Mouse (Mus musculus): ENCODE measurements around the gene Car7. TPM values are rescaled to one million over a fixed set of nuclear protein-coding genes. Genes with fewer than 3 reads are reported as not detected.

Gene Car7
- total RNA-seq (2015) (0.27 TPM in 1 of 2 replicates, not detected in the other), total RNA-seq (2017) (0.44 and 1.2 TPM in 2 replicates)

GRCm38 (mm10) chr8:104533971-104534778 lies at the start of gene Car7, which contains the start of gene Nae1:
Car7 (plus strand) TSS chr8:104534689.
Nae1 (minus strand) TSS chr8:104534637.
- peak; percentile 88 for ATAC-seq (ENCODE audit: poor library complexity, severe bottlenecking)

GRCm38 (mm10) chr8:104509061-104510006 lies 25.2 kb upstream of the Car7 start, which contains the start of gene Terb1:
Terb1 (minus strand) TSS chr8:104509910.
- ATAC-seq (ENCODE audit: poor library complexity, severe bottlenecking): peak; percentile 69

- ATAC-seq (ENCODE audit: poor library complexity, severe bottlenecking): no peak
These were observed 24.4 kb upstream of the Car7 start for GRCm38 (mm10) chr8:104510134-104510533.

GRCm38 (mm10) chr8:104517872-104518271 lies 16.6 kb upstream of the Car7 start:
- ATAC-seq (ENCODE audit: poor library complexity, severe bottlenecking): no peak

GRCm38 (mm10) chr8:104529671-104530070 lies 4.8 kb upstream of the Car7 start:
- no peak for ATAC-seq (ENCODE audit: poor library complexity, severe bottlenecking)

GRCm38 (mm10) chr8:104533551-104533950 lies 938 bp upstream of the Car7 start:
- no peak for ATAC-seq (ENCODE audit: poor library complexity, severe bottlenecking)

GRCm38 (mm10) chr8:104534779-104535141 lies 271 bp downstream of the Car7 start:
- peak; percentile 64 for ATAC-seq (ENCODE audit: poor library complexity, severe bottlenecking)

GRCm38 (mm10) chr8:104535378-104535777 lies 889 bp downstream of the Car7 start:
- ATAC-seq (ENCODE audit: poor library complexity, severe bottlenecking): peak; percentile 30; the same call in 1 of the 2 replicates

GRCm38 (mm10) chr8:104536028-104536427 lies 1.5 kb downstream of the Car7 start:
- ATAC-seq (ENCODE audit: poor library complexity, severe bottlenecking): no peak

GRCm38 (mm10) chr8:104538896-104539295 lies 4.4 kb downstream of the Car7 start:
- no peak for ATAC-seq (ENCODE audit: poor library complexity, severe bottlenecking)

GRCm38 (mm10) chr8:104539566-104539965 lies 5.1 kb downstream of the Car7 start:
- ATAC-seq (ENCODE audit: poor library complexity, severe bottlenecking): no peak

GRCm38 (mm10) chr8:104540238-104540637 lies 5.7 kb downstream of the Car7 start:
- ATAC-seq (ENCODE audit: poor library complexity, severe bottlenecking): no peak

- 0 out of 2 replicates have a peak, but pooled peaks have one; percentile 19 for ATAC-seq (ENCODE audit: poor library complexity, severe bottlenecking)
These were observed 6.4 kb downstream of the Car7 start for GRCm38 (mm10) chr8:104540710-104541514.

GRCm38 (mm10) chr8:104541515-104541880 lies 7.0 kb downstream of the Car7 start:
- no peak for ATAC-seq (ENCODE audit: poor library complexity, severe bottlenecking)

GRCm38 (mm10) chr8:104542160-104542559 lies 7.7 kb downstream of the Car7 start:
- no peak for ATAC-seq (ENCODE audit: poor library complexity, severe bottlenecking)

- no peak for ATAC-seq (ENCODE audit: poor library complexity, severe bottlenecking)
These were observed 9.1 kb downstream of the Car7 start for GRCm38 (mm10) chr8:104543440-104544045.

- no peak for ATAC-seq (ENCODE audit: poor library complexity, severe bottlenecking)
These were observed 20.7 kb downstream of the Car7 start for GRCm38 (mm10) chr8:104555191-104555590.

GRCm38 (mm10) chr8:104557226-104557625 lies 22.7 kb downstream of the Car7 start:
- no peak for ATAC-seq (ENCODE audit: poor library complexity, severe bottlenecking)

- no peak for ATAC-seq (ENCODE audit: poor library complexity, severe bottlenecking)
These were observed 26.2 kb downstream of the Car7 start for GRCm38 (mm10) chr8:104560731-104561130.
